In genomic region chr15:79442257-79442611, GRCm38 (mm10) we compare ENCODE assay signal across 8 mouse cellular contexts. TPM values are rescaled to one million over a fixed set of nuclear protein-coding genes. Genes with fewer than 3 reads are reported as not detected.
DNase-seq lines count a peak whose midpoint lies in the region; ATAC-seq lines count a peak whose summit lies in the region.

No protein-coding gene starts in this region.

- peak overlapping the region; percentile 97 for H3K4me2 ChIP-seq in neural tube, embryonic 11.5 days (ENCODE audit: low read depth)
- peak overlapping the region; percentile 65 for H3K4me2 ChIP-seq in limb, embryonic 15.5 days
- H3K4me2 ChIP-seq in stomach, embryonic 16.5 days (ENCODE audit: low read depth, low read length): peak overlapping the region; percentile 55

- WGBS in neural tube, embryonic 11.5 days: 5% methylated on average over 6 of the region's 6 CpGs
- WGBS in limb, embryonic 15.5 days: 5% methylated on average over 6 of the region's 6 CpGs
- 5% methylated on average over 6 of the region's 6 CpGs for WGBS in stomach, embryonic 16.5 days

- peak; percentile 64 for DNase-seq in embryo, embryonic 10 days (ENCODE audit: low spot score)
- DNase-seq in embryo, embryonic 11 days: no peak
- no peak for DNase-seq in neural tube, embryonic 11.5 days (ENCODE audit: low spot score)
- DNase-seq in neural tube, embryonic 10.5 days (ENCODE audit: extremely low spot score, low spot score): no peak
- no peak for DNase-seq in cerebellum, postnatal 10 days
- no peak for DNase-seq in cerebellum, postnatal 14 days

- no peaks in the 10 kb centered on the region for H3K27me3 ChIP-seq in neural tube, embryonic 11.5 days (ENCODE audit: control insufficient read depth, insufficient read depth, low read length)
- H3K27me3 ChIP-seq in limb, embryonic 15.5 days: no peaks in the 10 kb centered on the region
- H3K27me3 ChIP-seq in stomach, embryonic 16.5 days (ENCODE audit: control insufficient read depth, insufficient read depth, low read length): peaks cover 2% of the 10 kb centered on the region; the same call in 1 of the 2 replicates

- ATAC-seq in neural tube, embryonic 11.5 days (ENCODE audit: insufficient read depth, low FRiP score, low TSS enrichment): 0 out of 2 replicates have a peak, but pooled peaks have one; percentile 2
- no peak for ATAC-seq in limb, embryonic 15.5 days (ENCODE audit: insufficient number of reproducible peaks, low FRiP score, low TSS enrichment, low read depth)
- 0 out of 2 replicates have a peak, but pooled peaks have one; percentile 1 for ATAC-seq in stomach, embryonic 16.5 days (ENCODE audit: insufficient read depth, low FRiP score)

- peak overlapping the region; percentile 97 for H3K27ac ChIP-seq in neural tube, embryonic 11.5 days (ENCODE audit: low read depth, low read length)
- peak overlapping the region; percentile 94 for H3K27ac ChIP-seq in limb, embryonic 15.5 days
- H3K27ac ChIP-seq in stomach, embryonic 16.5 days (ENCODE audit: low read length): peak overlapping the region; percentile 83

- peaks cover 29% of the 10 kb centered on the region for H3K4me1 ChIP-seq in neural tube, embryonic 11.5 days (ENCODE audit: control insufficient read depth, insufficient read depth, low read length)
- peaks cover 60% of the 10 kb centered on the region for H3K4me1 ChIP-seq in limb, embryonic 15.5 days
- H3K4me1 ChIP-seq in stomach, embryonic 16.5 days (ENCODE audit: control insufficient read depth, insufficient read depth, low read length): peaks cover 29% of the 10 kb centered on the region

- peaks cover 13% of the 10 kb centered on the region for H3K36me3 ChIP-seq in neural tube, embryonic 11.5 days (ENCODE audit: control insufficient read depth, insufficient read depth, low read length)
- peaks cover 8% of the 10 kb centered on the region for H3K36me3 ChIP-seq in limb, embryonic 15.5 days
- H3K36me3 ChIP-seq in stomach, embryonic 16.5 days (ENCODE audit: control insufficient read depth, insufficient read depth, low read length): 0 out of 2 replicates have a peak, but pooled peaks cover 6% of the 10 kb centered on the region

- no peaks in the 10 kb centered on the region for H3K9me3 ChIP-seq in neural tube, embryonic 11.5 days (ENCODE audit: control insufficient read depth, low read length)
- no peaks in the 10 kb centered on the region for H3K9me3 ChIP-seq in limb, embryonic 15.5 days
- H3K9me3 ChIP-seq in stomach, embryonic 16.5 days (replicated peaks; ENCODE audit: control insufficient read depth, low read length): no peaks in the 10 kb centered on the region

- peak overlapping the region; percentile 100 for H3K9ac ChIP-seq in neural tube, embryonic 11.5 days (ENCODE audit: low read length)
- H3K9ac ChIP-seq in limb, embryonic 15.5 days: peak overlapping the region; percentile 96
- H3K9ac ChIP-seq in stomach, embryonic 16.5 days (ENCODE audit: low read length): peak overlapping the region; percentile 98

- H3K4me3 ChIP-seq in neural tube, embryonic 11.5 days (ENCODE audit: low read depth, low read length): peak overlapping the region; percentile 93
- H3K4me3 ChIP-seq in limb, embryonic 15.5 days: peak overlapping the region; percentile 92
- peak overlapping the region; percentile 73 for H3K4me3 ChIP-seq in stomach, embryonic 16.5 days (replicated peaks; ENCODE audit: low read length)

RNA-seq across cellular contexts. Expression of gene Csnk1e, which starts 13.1 kb away (rescaled TPM):
- polyA plus RNA-seq in neural tube, embryonic 11.5 days (2014; fragmentation: Nextera tagmentation; extraction: Ambion mirVana): 192 and 213 TPM in 2 replicates
- polyA plus RNA-seq in limb, embryonic 15.5 days (2015; fragmentation: Nextera tagmentation; extraction: Ambion mirVana): 81.0 and 82.7 TPM in 2 replicates
- polyA plus RNA-seq in stomach, embryonic 16.5 days (2015; fragmentation: Nextera tagmentation; extraction: Ambion mirVana): 34.5 and 35.0 TPM in 2 replicates

RNA-seq across cellular contexts. Expression of gene Tmem184b, which starts 38.9 kb away (rescaled TPM):
- polyA plus RNA-seq in neural tube, embryonic 11.5 days (2014; fragmentation: Nextera tagmentation; extraction: Ambion mirVana): 51.2 and 52.9 TPM in 2 replicates
- 87.5 and 99.8 TPM in 2 replicates for polyA plus RNA-seq in limb, embryonic 15.5 days (2015; fragmentation: Nextera tagmentation; extraction: Ambion mirVana)
- 52.7 and 59.6 TPM in 2 replicates for polyA plus RNA-seq in stomach, embryonic 16.5 days (2015; fragmentation: Nextera tagmentation; extraction: Ambion mirVana)
